Mouse (Mus musculus): ENCODE data around the gene Cib4. TPM values are rescaled to one million over a fixed set of nuclear protein-coding genes. Genes with fewer than 3 reads are reported as not detected.

Cib4 gene
- total RNA-seq, 2 experiments from 2014 or later, result not detected

DNA sequence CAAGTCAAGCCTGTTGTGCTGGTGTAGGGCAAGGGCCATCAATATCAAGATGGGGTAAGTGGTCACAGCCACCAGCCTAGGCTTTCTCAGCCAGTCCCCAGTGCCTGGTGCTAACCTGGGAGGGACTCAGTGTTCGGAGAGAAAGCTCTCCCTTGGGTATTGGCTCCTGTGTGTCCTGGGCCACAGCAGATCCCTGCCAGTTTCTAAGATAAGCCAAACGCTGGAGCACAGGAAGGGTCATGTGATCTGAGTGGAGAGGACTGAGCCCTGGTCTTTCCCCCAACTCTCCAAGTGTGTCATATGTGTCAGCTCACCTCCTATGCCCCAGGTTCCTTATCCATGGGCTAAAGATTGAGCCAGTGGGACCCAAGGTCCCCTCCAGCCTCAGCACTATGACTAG lies 41.5 kb upstream of the Cib4 start:
- no peak for DNase-seq (ENCODE audit: low spot score in 2 of 2)
- Histone ChIP-seq H3K4me3 (no peak overlapping the region), H3K27ac (no peak overlapping the region)
- TF ChIP-seq CTCF (conservative IDR thresholded peaks at IDR 0.05), result no peak

DNA sequence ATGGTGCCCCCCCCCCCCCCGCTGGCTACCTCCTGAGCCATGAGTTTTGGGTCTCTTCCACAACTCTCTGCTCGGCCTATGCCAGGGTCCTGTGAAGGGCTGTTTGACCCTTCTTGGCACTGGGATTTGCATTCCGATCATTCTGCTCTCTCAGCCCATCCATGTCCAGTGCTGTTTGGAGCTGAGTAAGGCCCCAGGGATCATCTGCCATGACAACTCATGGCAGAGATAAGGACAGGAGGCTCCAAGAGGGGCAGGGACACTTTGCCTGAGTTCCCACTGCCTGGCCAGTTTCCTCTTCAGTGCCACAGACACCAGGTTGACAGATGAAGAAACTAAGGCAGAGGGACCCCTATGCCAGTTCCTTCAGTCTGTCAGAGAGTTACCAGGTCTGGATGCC lies 41.0 kb upstream of the Cib4 start:
- no peak for DNase-seq (ENCODE audit: low spot score in 2 of 2)
- Histone ChIP-seq H3K4me3 (no peak overlapping the region), H3K27ac (no peak overlapping the region)
- TF ChIP-seq CTCF (conservative IDR thresholded peaks at IDR 0.05), result no peak

DNA sequence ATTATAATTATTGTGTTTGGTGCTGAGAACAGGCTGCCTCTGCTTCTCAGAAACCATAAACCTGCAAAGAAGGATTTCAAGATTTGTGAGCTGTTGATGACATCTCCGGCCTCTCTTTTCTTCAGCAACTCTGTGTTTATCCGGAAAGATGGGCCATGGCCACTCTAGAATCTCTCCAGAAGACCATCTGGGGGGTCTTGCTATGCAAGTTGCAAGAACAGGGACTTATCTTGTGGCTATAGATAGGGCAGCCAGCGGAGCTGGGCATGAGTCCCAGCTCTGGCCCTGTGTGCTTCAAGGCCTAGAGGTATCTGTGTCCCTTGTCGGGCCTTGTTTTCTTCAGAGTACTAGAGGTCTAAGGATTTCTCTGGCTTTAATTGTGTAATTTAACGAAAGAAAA lies 36.4 kb upstream of the Cib4 start:
- no peak for TF ChIP-seq CTCF (conservative IDR thresholded peaks at IDR 0.05)
- H3K4me3 ChIP-seq, result no peak overlapping the region
- no peak for DNase-seq (ENCODE audit: low spot score in 2 of 2)
- H3K27ac ChIP-seq, result no peak overlapping the region

DNA sequence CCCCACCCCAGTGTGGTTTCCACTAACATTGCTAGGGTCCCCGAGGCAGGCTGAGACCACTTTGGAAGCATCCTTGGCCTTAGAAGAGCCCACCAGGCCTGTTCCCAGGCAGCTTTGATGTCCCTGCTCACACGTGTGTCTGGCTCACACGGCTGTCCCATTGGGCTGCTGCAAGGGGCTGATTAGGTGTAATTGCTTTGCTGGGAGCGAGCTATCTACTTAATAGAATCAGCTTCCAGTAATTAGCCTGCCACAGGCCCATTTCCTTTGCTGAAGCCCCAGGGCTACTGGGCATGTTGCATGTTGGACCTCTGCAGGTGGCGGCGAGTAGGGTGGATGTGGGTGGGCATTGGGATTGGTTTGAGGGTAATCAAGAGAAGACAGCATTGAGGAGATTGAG lies 35.1 kb upstream of the Cib4 start:
- no peak overlapping the region for H3K4me3 ChIP-seq
- DNase-seq (ENCODE audit: low spot score in 2 of 2), result no peak
- no peak overlapping the region for H3K27ac ChIP-seq
- TF ChIP-seq CTCF (conservative IDR thresholded peaks at IDR 0.05), result no peak

DNA sequence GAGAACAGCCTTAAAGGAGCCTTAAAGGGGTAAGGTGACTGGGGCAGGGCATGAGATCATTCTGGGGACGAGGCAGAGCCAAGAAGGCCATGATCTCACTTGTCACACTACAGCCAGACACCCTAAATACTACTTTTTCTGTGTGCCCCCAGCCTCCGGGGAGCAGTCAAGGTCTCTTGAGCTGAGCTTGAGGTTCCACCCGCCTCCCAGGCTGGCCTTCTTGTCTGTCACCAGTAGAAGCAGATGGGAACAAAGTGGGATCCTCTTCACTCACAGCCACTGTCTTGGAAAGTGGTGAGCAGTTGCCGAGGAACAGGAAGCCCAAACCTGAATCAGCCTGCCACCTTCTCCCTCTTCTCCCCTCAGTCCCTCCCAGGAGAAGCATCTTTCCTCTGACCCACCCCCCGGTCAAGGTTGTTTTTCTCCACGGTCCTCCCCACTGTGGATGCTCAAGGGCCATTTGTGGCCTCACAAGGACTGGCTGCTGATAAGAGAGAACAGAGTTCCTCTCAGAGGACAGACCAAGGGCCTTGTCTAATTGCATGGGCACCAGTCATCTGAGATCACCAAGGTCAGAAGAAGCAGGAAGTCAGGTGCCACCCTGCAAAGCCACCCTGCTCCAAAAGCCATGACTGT lies 32.9 kb upstream of the Cib4 start:
- DNase-seq (ENCODE audit: low spot score in 2 of 2), result no peak
- no peak overlapping the region for H3K4me3 ChIP-seq
- no peak for TF ChIP-seq CTCF (conservative IDR thresholded peaks at IDR 0.05)
- peak overlapping the region; percentile 61 for H3K27ac ChIP-seq

DNA sequence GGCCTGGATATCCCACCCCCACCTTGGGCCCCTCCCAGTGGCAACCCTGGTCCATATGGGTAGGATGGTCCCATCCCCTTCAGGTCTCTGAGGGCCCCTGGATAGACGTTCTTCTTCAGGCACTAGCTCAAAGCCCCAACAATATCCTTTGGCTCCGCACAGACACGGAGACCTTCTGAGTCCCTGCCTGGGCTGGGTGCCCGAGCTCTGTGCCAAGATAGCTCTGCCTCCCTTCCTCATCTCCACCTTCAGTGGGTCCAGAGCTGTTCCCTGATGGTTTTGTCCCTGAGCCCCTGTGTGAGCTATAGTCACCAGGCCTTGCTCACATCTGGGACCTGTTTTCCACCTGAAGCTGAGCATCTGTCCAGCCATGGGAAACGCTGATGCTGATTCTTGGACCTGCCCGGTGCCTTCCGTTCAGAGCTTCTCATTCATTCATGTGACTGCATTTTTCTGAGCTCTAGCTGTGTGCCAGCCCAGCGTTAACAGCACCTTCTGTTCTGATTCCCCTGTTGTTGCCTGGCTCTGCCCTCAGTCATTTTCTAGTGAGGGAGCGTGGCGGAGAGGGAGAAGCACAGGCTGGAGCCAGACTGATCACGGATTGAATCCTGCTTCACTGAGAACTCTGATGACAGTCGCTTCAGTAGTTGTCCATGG lies 32.1 kb upstream of the Cib4 start:
- Histone ChIP-seq H3K27ac (peak overlapping the region; percentile 61), H3K4me3 (no peak overlapping the region; the same call in 1 of the 2 replicates)
- DNase-seq (ENCODE audit: low spot score in 2 of 2), result peak; percentile 46 to 58
- no peak for TF ChIP-seq CTCF (conservative IDR thresholded peaks at IDR 0.05)

DNA sequence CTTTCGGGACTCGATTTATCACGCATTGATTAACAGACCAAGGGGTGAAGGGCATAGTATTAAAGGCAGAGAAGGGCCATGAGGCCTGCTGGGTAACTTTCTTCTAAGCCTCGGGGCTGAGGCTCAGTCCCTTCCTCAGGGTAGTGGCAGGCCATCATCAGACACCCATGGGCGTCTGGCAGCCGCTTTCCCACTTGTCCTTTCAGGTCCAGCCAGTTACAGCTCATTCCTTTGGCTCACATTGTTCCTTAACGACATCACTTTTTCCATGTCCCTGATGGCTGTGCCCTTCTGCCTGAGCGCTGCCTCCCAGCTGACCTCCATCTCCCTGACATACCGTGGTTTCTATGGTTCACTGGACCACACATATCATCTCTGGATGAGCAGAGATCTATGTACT lies 31.6 kb upstream of the Cib4 start:
- Histone ChIP-seq H3K27ac (peak overlapping the region; percentile 61; the same call in 1 of the 2 replicates), H3K4me3 (no peak overlapping the region)
- no peak for DNase-seq (ENCODE audit: low spot score in 2 of 2)
- TF ChIP-seq CTCF (conservative IDR thresholded peaks at IDR 0.05), result no peak

DNA sequence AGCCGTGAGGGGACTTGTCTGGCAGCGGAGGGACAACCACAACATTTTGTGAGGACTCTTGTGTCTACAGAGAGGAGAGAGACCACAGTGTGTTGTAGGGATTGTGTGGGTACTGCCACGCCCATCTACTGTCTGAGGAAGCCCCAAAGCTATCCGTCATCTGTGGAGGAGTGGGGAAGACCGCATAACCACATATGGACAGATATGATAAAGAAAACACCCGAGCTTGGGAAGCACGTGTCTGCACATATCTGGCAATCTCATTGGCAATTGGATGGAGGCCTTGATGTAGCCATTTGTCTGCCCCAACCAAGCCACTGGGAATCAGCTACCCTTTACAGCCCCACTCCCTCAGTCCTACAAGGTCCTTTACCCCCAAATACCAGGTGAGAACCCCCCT lies 30.6 kb upstream of the Cib4 start:
- DNase-seq (ENCODE audit: low spot score in 2 of 2), result no peak
- Histone ChIP-seq H3K4me3 (no peak overlapping the region), H3K27ac (no peak overlapping the region)
- no peak for TF ChIP-seq CTCF (conservative IDR thresholded peaks at IDR 0.05)

DNA sequence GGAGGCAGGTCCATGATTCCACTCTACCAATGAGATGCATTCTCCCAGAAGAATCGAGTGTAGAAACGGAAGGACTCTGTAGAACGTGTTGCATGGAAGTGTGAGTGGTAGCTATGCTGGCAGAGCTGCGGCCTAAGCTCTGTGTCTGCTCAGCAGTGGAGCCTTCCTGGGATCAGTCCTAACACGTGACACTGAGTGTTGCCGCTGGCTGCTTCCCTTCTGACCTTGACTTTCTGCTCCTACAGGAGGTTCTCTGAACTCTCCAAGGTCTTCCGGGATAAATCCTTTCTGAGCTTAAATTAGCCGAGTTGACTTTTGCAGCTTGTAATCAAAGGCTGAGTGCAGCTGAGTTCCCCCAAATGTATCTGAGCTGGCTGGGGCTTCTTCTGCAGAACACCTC lies 28.7 kb upstream of the Cib4 start:
- no peak overlapping the region for H3K4me3 ChIP-seq

DNA sequence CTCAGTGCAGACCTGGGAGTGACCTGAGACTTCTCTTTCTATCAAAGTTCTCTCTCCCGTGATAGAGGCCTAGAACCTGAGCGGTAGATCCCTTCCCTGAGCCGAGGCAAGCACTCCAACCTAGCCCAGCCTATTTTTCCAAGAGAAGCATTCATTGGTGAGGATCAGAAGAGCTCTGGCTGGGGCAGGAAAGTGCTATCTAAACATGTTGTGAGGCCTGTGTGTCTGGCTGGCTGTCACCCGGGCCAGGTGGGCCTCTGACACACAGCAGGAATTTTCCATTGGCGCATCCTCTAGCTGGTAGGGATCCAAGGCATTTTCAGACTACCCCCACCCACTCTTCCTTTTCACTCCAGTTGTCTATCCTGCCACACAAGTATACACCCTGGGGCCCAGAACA lies 26.2 kb upstream of the Cib4 start:
- no peak overlapping the region for H3K4me3 ChIP-seq
- TF ChIP-seq CTCF (conservative IDR thresholded peaks at IDR 0.05), result no peak
- no peak overlapping the region for H3K27ac ChIP-seq
- no peak for DNase-seq (ENCODE audit: low spot score in 2 of 2)

More for the DNA sequence above, 28.7 kb upstream of the Cib4 start:
- no peak overlapping the region for H3K27ac ChIP-seq
- no peak for DNase-seq (ENCODE audit: low spot score in 2 of 2)
- TF ChIP-seq CTCF (conservative IDR thresholded peaks at IDR 0.05), result no peak

DNA sequence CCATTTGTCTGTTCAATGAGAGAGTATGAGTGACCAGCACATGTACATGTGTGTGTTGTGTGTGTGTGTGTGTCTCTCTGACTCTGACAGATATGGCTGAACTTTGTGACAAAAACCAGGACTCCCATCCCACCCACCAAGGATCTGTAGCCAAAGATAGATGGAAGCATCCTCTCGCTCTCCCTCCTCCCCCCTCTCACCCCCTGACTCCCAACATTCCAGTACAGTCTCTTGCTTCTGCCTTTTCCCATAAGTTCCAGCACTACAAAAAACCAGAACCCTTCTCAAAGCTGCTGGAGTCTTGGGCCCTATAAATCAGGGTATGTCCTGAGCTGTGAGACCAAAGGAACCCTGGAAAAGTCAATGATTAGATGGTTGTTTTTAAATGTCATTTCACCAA lies 22.8 kb upstream of the Cib4 start:
- DNase-seq (ENCODE audit: low spot score in 2 of 2), result no peak
- H3K27ac ChIP-seq, result no peak overlapping the region
- H3K4me3 ChIP-seq, result no peak overlapping the region
- no peak for TF ChIP-seq CTCF (conservative IDR thresholded peaks at IDR 0.05)

DNA sequence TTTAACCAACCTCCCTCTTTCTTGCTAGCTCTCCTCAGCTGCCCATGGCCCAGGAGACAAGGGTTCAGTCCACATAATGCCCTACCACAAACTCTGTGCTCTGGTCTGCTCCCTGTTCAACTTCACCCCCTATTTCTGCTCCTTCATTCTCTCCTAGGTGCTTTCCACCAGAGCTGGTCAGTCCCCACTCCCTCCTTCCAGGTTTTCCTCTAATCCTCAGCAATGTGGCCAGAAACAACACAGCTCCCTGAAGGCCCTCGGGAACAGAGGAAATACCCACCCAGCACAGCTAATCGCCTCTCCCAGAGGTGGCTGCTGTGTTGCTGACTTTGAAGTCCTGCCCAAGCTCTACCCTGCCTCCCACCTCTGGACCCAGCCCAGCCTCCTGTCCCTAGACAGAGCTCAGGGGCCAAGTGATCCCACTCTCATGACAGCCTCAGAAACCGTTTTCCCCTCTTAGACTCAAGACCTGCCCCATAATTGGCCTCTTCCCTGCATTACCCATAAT lies 14.4 kb upstream of the Cib4 start:
- DNase-seq (ENCODE audit: low spot score in 2 of 2), result no peak
- TF ChIP-seq CTCF (conservative IDR thresholded peaks at IDR 0.05), result no peak
- Histone ChIP-seq H3K4me3 (no peak overlapping the region), H3K27ac (no peak overlapping the region)

DNA sequence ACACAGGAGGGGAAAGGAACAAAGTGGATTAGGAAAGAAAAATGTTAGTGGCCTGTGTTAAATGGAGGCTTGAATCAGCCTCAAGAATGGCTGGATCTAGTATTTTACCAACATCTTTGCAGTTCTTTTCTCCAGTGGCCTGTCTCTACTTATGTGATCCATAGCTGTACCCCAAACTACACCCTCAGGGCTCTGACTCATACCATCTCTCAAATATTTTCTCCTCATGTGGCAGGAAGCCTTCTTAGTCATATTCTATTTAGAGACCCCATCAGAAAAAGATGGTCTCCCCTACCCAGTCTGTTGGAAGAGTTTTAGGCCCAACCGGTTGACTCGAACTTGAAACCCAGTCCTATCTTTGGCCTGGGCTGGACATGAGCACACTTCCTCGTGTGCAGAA lies 13.8 kb upstream of the Cib4 start:
- TF ChIP-seq CTCF (conservative IDR thresholded peaks at IDR 0.05), result no peak
- DNase-seq (ENCODE audit: low spot score in 2 of 2), result no peak
- Histone ChIP-seq H3K4me3 (no peak overlapping the region), H3K27ac (no peak overlapping the region)

DNA sequence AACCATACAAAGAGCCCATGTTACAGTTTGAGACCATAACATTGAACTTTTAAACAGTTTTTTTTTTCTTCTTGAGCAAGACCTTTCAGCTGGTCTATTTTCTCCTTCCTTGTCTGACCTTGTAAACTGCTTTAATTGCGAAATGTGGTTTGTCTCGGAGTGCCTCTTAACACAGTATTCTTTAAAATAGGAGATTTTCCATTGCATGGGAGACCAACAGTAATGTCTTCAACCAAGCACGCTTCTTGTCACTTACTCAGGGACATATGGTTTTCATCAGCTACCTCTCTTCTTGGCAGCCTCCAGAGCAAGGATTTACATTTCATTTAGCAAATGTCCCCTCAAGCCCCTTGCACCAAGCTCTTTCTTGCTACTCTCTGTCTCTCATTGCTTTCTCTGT lies 10.6 kb upstream of the Cib4 start:
- Histone ChIP-seq H3K27ac (no peak overlapping the region), H3K4me3 (no peak overlapping the region)
- TF ChIP-seq CTCF (conservative IDR thresholded peaks at IDR 0.05), result no peak
- no peak for DNase-seq (ENCODE audit: low spot score in 2 of 2)
